Mouse (Mus musculus): ENCODE measurements at regions not wholly inside any gene's neighbourhood (a gene's known extent, or its start where the extent isn't known, plus 50 kb on each side); places are given as distances from the start of the nearest gene placed in this dataset.

DNA sequence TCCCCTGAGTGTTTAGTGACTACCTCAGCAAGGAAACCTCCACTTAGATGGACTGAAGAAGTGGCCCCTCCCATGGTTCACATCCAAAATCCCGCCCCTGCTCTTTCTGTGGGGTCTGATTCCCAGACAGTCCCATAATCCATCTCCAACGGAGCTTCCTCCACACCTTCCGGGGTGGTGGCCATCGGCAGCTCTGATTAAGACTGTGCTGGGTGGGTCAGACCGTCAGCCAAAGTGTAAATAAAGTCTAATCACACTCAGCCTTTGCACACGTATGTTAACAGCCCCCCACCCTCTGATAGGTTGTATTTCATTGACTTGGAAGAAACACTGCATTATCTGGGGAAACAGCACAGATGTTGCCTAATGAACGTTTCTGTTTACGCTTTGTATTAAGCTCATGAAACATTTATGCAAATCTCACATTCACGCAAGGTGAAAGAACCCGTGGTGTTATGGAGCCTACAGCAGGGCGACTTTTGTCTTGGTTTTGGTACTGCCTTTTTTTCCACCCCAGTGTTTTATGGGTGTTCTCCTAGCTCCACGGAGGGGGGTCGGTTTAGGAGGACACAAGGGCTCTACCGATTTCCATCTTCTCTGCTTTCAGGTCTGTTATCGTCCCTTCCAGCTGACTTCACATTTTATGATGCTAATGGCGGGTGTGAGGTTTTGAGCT lies 104.8 kb downstream of the Sall1 start:
- Histone ChIP-seq H3K36me3 (no peaks in the 10 kb centered on the region), H3K27ac (replicated peaks) (no peak overlapping the region), H3K4me3 (no peak overlapping the region), H3K4me1 (no peaks in the 10 kb centered on the region), H3K9me3 (0 out of 2 replicates have a peak, but pooled peaks cover 7% of the 10 kb centered on the region), H3K9ac (no peak overlapping the region), H3K4me2 (no peak overlapping the region), H3K27me3 (replicated peaks) (peaks cover 28% of the 10 kb centered on the region)
- 53% methylated on average over 16 of the region's 16 CpGs for WGBS
- ATAC-seq (ENCODE audit: extremely low read depth, insufficient number of reproducible peaks, low FRiP score, low TSS enrichment), result no peak

DNA sequence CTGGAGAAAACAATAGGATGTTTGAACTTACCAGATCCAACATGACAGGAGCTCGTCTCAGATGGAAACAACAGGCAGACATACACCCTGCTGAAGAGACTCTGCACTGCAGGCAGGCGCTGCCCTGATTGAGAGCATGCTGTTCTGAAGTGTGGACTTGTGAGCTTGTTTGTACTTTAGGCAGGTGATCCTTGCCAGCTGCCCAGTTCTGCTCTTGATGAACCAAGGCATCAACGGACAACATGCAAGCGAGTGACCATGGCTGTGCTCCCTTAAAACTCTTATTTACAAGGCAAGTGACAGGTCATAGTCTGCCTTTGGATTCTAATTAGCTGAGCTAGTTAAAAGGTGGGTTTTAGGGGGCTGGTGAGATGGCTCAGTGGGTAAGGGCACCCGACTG lies 109.3 kb downstream of the Sall1 start:
- H3K4me2 ChIP-seq, result no peak overlapping the region
- H3K4me3 ChIP-seq, result no peak overlapping the region
- H3K36me3 ChIP-seq, result no peaks in the 10 kb centered on the region
- peaks cover 10% of the 10 kb centered on the region for H3K4me1 ChIP-seq
- no peak for ATAC-seq (ENCODE audit: extremely low read depth, insufficient number of reproducible peaks, low FRiP score, low TSS enrichment)
- no peak overlapping the region for H3K9ac ChIP-seq
- H3K27me3 ChIP-seq (replicated peaks), result peaks cover 19% of the 10 kb centered on the region
- H3K27ac ChIP-seq (replicated peaks), result no peak overlapping the region
- WGBS, result 77% methylated on average over 5 of the region's 5 CpGs
- H3K9me3 ChIP-seq, result peaks cover 5% of the 10 kb centered on the region; the same call in 1 of the 2 replicates

- Histone ChIP-seq H3K27me3 (replicated peaks) (peaks cover 22% of the 10 kb centered on the region), H3K9me3 (peaks cover 5% of the 10 kb centered on the region; the same call in 1 of the 2 replicates), H3K4me1 (peaks cover 23% of the 10 kb centered on the region), H3K4me3 (no peak overlapping the region), H3K9ac (no peak overlapping the region), H3K36me3 (no peaks in the 10 kb centered on the region), H3K27ac (replicated peaks) (no peak overlapping the region), H3K4me2 (no peak overlapping the region)
- 65% methylated on average over 5 of the region's 5 CpGs for WGBS
- no peak for ATAC-seq (ENCODE audit: extremely low read depth, insufficient number of reproducible peaks, low FRiP score, low TSS enrichment)
These were observed 112.9 kb downstream of the Sall1 start for GRCm38 (mm10) chr8:88931050-88931449.

- H3K4me1 ChIP-seq, result peaks cover 23% of the 10 kb centered on the region
- no peak overlapping the region for H3K27ac ChIP-seq (replicated peaks)
- H3K9me3 ChIP-seq, result peaks cover 5% of the 10 kb centered on the region; the same call in 1 of the 2 replicates
- WGBS, result 8% methylated on average over 2 of the region's 2 CpGs
- no peaks in the 10 kb centered on the region for H3K36me3 ChIP-seq
- ATAC-seq (ENCODE audit: extremely low read depth, insufficient number of reproducible peaks, low FRiP score, low TSS enrichment), result peak; percentile 31; the same call in 1 of the 2 replicates
- no peak overlapping the region for H3K4me2 ChIP-seq
- no peak overlapping the region for H3K4me3 ChIP-seq
- no peak overlapping the region for H3K9ac ChIP-seq
- H3K27me3 ChIP-seq (replicated peaks), result peaks cover 26% of the 10 kb centered on the region
These were observed 113.6 kb downstream of the Sall1 start for GRCm38 (mm10) chr8:88930370-88930769.

DNA sequence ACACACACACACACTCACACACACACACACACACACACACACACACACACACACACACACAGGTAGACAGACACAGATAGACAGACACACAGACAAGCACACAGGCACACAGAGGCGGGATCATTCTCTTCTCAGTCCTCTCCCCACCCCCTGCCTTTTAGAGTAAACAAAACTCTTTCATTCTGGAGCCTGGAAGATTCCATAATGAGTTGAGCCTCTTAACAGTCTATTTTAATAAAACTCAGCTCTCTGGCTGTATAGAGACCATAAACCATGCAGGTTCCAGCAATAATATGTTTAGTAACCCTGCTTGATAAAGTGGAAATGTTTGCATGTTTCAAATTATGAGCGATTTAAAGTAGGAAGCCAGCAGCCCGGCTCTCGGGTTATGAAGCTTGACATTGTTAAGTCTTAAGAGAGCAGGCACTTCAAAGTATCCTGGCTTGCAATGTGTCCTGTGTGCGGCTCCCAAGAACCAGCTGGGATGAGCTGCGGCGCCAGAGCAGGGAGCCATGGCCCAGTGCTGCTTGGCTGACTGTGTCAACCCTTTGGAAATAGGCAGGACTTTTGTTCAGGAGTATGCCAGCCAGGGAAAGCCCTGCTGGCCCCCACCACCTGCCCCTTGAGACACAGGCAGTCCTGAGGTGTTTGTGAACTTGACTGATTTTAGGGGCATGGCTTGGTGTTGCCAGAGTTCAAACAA lies 115.1 kb downstream of the Sall1 start:
- Histone ChIP-seq H3K4me1 (peaks cover 23% of the 10 kb centered on the region), H3K36me3 (no peaks in the 10 kb centered on the region), H3K4me3 (no peak overlapping the region), H3K27me3 (replicated peaks) (peaks cover 38% of the 10 kb centered on the region), H3K9ac (no peak overlapping the region), H3K9me3 (no peaks in the 10 kb centered on the region), H3K27ac (replicated peaks) (no peak overlapping the region; the same call in 1 of the 2 replicates), H3K4me2 (no peak overlapping the region)
- 46% methylated on average over 7 of the region's 7 CpGs for WGBS
- no peak for ATAC-seq (ENCODE audit: extremely low read depth, insufficient number of reproducible peaks, low FRiP score, low TSS enrichment)

DNA sequence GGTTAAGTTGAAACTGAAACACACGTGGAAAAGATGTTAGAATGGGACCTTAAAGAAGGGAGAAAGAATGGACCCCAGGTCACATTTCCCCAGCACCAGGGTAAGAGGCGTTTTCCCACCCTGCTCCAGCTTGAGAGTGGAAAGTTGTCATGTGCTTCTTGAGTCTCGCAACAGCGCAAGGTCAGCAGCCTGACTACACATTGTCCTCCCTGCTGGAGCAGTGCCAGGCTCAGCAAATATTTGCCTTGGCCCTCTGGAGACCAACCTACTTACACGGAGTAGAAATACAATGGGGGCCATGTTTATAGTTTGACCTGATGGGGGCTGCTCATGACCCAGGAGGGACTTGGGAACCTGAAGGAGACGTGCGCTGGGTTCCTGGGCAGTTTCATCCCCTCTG lies 121.1 kb downstream of the Sall1 start:
- no peak overlapping the region for H3K4me3 ChIP-seq
- H3K9ac ChIP-seq, result no peak overlapping the region
- peak overlapping the region; percentile 87 for H3K27ac ChIP-seq (replicated peaks)
- peaks cover 68% of the 10 kb centered on the region for H3K27me3 ChIP-seq (replicated peaks)
- H3K36me3 ChIP-seq, result no peaks in the 10 kb centered on the region
- H3K9me3 ChIP-seq, result peaks cover 7% of the 10 kb centered on the region; the same call in 1 of the 2 replicates
- H3K4me2 ChIP-seq, result no peak overlapping the region
- 37% methylated on average over 7 of the region's 7 CpGs for WGBS
- ATAC-seq (ENCODE audit: extremely low read depth, insufficient number of reproducible peaks, low FRiP score, low TSS enrichment), result peak; percentile 64; the same call in 1 of the 2 replicates
- peaks cover 17% of the 10 kb centered on the region for H3K4me1 ChIP-seq

DNA sequence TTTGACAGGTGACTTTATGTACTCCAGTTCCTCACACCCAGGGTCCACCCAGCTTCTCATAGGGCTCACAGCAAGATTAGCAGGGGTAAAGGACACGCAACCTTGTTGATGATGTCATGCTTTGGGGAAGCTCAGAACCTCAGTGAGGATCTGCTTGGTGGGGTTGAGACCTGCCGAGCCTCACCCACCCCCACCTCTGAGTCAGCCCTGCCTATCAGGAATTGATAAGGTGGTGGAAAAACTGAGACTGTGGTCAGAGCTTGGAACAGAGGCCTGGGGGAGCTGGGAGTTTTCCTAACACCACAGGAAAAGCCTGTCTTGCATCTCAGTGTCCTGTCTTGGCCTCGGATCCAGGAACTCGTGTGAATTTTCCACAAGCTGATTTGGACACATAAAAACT lies 122.0 kb downstream of the Sall1 start:
- 18% methylated on average over 4 of the region's 4 CpGs for WGBS
- Histone ChIP-seq H3K4me2 (no peak overlapping the region), H3K4me3 (no peak overlapping the region), H3K4me1 (peaks cover 23% of the 10 kb centered on the region), H3K9me3 (peaks cover 7% of the 10 kb centered on the region; the same call in 1 of the 2 replicates), H3K36me3 (no peaks in the 10 kb centered on the region), H3K9ac (no peak overlapping the region), H3K27me3 (replicated peaks) (peaks cover 76% of the 10 kb centered on the region), H3K27ac (replicated peaks) (peak overlapping the region; percentile 87)
- ATAC-seq (ENCODE audit: extremely low read depth, insufficient number of reproducible peaks, low FRiP score, low TSS enrichment), result peak; percentile 64; the same call in 1 of the 2 replicates

DNA sequence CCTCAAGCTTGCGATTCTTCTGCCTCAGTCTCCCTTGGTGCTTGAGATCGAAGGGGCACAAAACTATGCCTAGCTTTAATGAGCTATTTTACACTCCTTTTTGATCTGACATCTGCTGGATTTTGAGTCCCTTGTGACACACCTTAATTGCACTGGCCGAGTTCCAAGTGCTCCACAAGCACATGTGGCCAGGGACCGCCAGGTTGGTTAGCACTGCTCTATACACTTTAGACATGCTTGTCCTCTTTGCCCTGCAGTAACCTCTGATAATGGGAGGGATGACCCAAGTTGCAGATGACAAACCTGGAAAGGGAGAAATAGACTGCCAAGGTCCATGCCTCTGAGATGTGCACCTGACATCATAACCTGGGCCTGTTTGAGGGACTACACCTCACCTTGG lies 124.7 kb downstream of the Sall1 start:
- Histone ChIP-seq H3K4me3 (no peak overlapping the region), H3K9ac (no peak overlapping the region), H3K27ac (replicated peaks) (no peak overlapping the region), H3K27me3 (replicated peaks) (peaks cover 71% of the 10 kb centered on the region), H3K9me3 (peaks cover 7% of the 10 kb centered on the region; the same call in 1 of the 2 replicates), H3K36me3 (no peaks in the 10 kb centered on the region), H3K4me1 (peaks cover 39% of the 10 kb centered on the region), H3K4me2 (no peak overlapping the region)
- 74% methylated on average over 4 of the region's 4 CpGs for whole genome bisulfite sequencing
- no peak for ATAC-seq (ENCODE audit: extremely low read depth, insufficient number of reproducible peaks, low FRiP score, low TSS enrichment)

- no peaks in the 10 kb centered on the region for H3K36me3 ChIP-seq
- no peak overlapping the region for H3K27ac ChIP-seq (replicated peaks)
- H3K4me3 ChIP-seq, result no peak overlapping the region
- no peak overlapping the region for H3K4me2 ChIP-seq
- H3K4me1 ChIP-seq, result peaks cover 26% of the 10 kb centered on the region
- H3K9me3 ChIP-seq, result peaks cover under 1% of the 10 kb centered on the region; the same call in 1 of the 2 replicates
- H3K9ac ChIP-seq, result no peak overlapping the region
- peaks cover 87% of the 10 kb centered on the region for H3K27me3 ChIP-seq (replicated peaks)
- 22% methylated on average over 4 of the region's 4 CpGs for WGBS
- ATAC-seq (ENCODE audit: extremely low read depth, insufficient number of reproducible peaks, low FRiP score, low TSS enrichment), result no peak
These were observed 127.9 kb downstream of the Sall1 start for GRCm38 (mm10) chr8:88916064-88916463.

- no peak overlapping the region for H3K4me2 ChIP-seq
- no peak overlapping the region for H3K27ac ChIP-seq (replicated peaks)
- whole genome bisulfite sequencing, result 76% methylated on average over 6 of the region's 6 CpGs
- no peak overlapping the region for H3K4me3 ChIP-seq
- no peaks in the 10 kb centered on the region for H3K9me3 ChIP-seq
- peaks cover 26% of the 10 kb centered on the region for H3K4me1 ChIP-seq
- peaks cover 88% of the 10 kb centered on the region for H3K27me3 ChIP-seq (replicated peaks)
- ATAC-seq (ENCODE audit: extremely low read depth, insufficient number of reproducible peaks, low FRiP score, low TSS enrichment), result no peak
- H3K9ac ChIP-seq, result no peak overlapping the region
- no peaks in the 10 kb centered on the region for H3K36me3 ChIP-seq
These were observed 129.3 kb downstream of the Sall1 start for GRCm38 (mm10) chr8:88914657-88915056.

- H3K4me3 ChIP-seq, result no peak overlapping the region
- no peak for ATAC-seq (ENCODE audit: extremely low read depth, insufficient number of reproducible peaks, low FRiP score, low TSS enrichment)
- peaks cover 26% of the 10 kb centered on the region for H3K4me1 ChIP-seq
- no peak overlapping the region for H3K27ac ChIP-seq (replicated peaks)
- H3K9ac ChIP-seq, result no peak overlapping the region
- H3K27me3 ChIP-seq (replicated peaks), result peaks cover 89% of the 10 kb centered on the region
- H3K4me2 ChIP-seq, result no peak overlapping the region
- H3K9me3 ChIP-seq, result no peaks in the 10 kb centered on the region
- H3K36me3 ChIP-seq, result no peaks in the 10 kb centered on the region
- 61% methylated on average over 6 of the region's 6 CpGs for WGBS
These were observed 129.8 kb downstream of the Sall1 start for GRCm38 (mm10) chr8:88914190-88914589.
